Mouse (Mus musculus): ENCODE measurements around the gene Kdm2a. TPM values are rescaled to one million over a fixed set of nuclear protein-coding genes. Genes with fewer than 3 reads are reported as not detected.

Gene Kdm2a
- polyA plus RNA-seq, 1 experiment from 2014 or later: 42.1 TPM

Other genes with a start within 250 kb of the Kdm2a start
- gene Coro1b, start 249.7 kb downstream of the Kdm2a start, polyA plus RNA-seq (2015; fragmentation: Nextera tagmentation; extraction: Ambion mirVana): 143 and 145 TPM in 2 replicates
- 0.39 TPM in 1 of 2 replicates, not detected in the other for gene Ptprcap, start 244.7 kb downstream of the Kdm2a start, polyA plus RNA-seq (2015; fragmentation: Nextera tagmentation; extraction: Ambion mirVana)
- gene Rps6kb2, start 234.9 kb downstream of the Kdm2a start, polyA plus RNA-seq (2015; fragmentation: Nextera tagmentation; extraction: Ambion mirVana): 52.6 and 59.8 TPM in 2 replicates
- 2.8 and 4.1 TPM in 2 replicates for gene Carns1, start 222.8 kb downstream of the Kdm2a start, polyA plus RNA-seq (2015; fragmentation: Nextera tagmentation; extraction: Ambion mirVana)
- 0.29 and 0.42 TPM in 2 replicates for gene Tbc1d10c, start 207.0 kb downstream of the Kdm2a start, polyA plus RNA-seq (2015; fragmentation: Nextera tagmentation; extraction: Ambion mirVana)
- 551 and 574 TPM in 2 replicates for gene Ppp1ca, start 206.2 kb downstream of the Kdm2a start, polyA plus RNA-seq (2015; fragmentation: Nextera tagmentation; extraction: Ambion mirVana)
- 22.6 and 26.1 TPM in 2 replicates for gene Rad9a, start 196.6 kb downstream of the Kdm2a start, polyA plus RNA-seq (2015; fragmentation: Nextera tagmentation; extraction: Ambion mirVana)
- gene Clcf1, start 184.0 kb downstream of the Kdm2a start, polyA plus RNA-seq (2015; fragmentation: Nextera tagmentation; extraction: Ambion mirVana): 0.40 and 0.49 TPM in 2 replicates
- not detected in 2 replicates for gene AC109138.7, start 183.9 kb downstream of the Kdm2a start, polyA plus RNA-seq (2015; fragmentation: Nextera tagmentation; extraction: Ambion mirVana)
- gene Pold4, start 166.4 kb downstream of the Kdm2a start, polyA plus RNA-seq (2015; fragmentation: Nextera tagmentation; extraction: Ambion mirVana): 19.6 and 21.9 TPM in 2 replicates
- gene Ssh3, start 129.1 kb downstream of the Kdm2a start, polyA plus RNA-seq (2015; fragmentation: Nextera tagmentation; extraction: Ambion mirVana): 7.2 and 11.8 TPM in 2 replicates
- 24.0 and 38.6 TPM in 2 replicates for gene Ankrd13d, start 115.1 kb downstream of the Kdm2a start, polyA plus RNA-seq (2015; fragmentation: Nextera tagmentation; extraction: Ambion mirVana)
- 20.6 and 28.1 TPM in 2 replicates for gene Grk2, start 92.1 kb downstream of the Kdm2a start, polyA plus RNA-seq (2015; fragmentation: Nextera tagmentation; extraction: Ambion mirVana)
- gene Rhod, start 41.1 kb upstream of the Kdm2a start, polyA plus RNA-seq (2015; fragmentation: Nextera tagmentation; extraction: Ambion mirVana): 5.3 and 5.7 TPM in 2 replicates
- gene Syt12, start 79.2 kb upstream of the Kdm2a start, polyA plus RNA-seq (2015; fragmentation: Nextera tagmentation; extraction: Ambion mirVana): 1.8 and 2.2 TPM in 2 replicates
- gene 2010003K11Rik, start 100.3 kb upstream of the Kdm2a start, polyA plus RNA-seq (2015; fragmentation: Nextera tagmentation; extraction: Ambion mirVana): not detected in 2 replicates
- gene Pcx, start 112.2 kb upstream of the Kdm2a start, polyA plus RNA-seq (2015; fragmentation: Nextera tagmentation; extraction: Ambion mirVana): 30.6 and 33.3 TPM in 2 replicates
- 8.9 and 9.2 TPM in 2 replicates for gene Lrfn4, start 217.4 kb upstream of the Kdm2a start, polyA plus RNA-seq (2015; fragmentation: Nextera tagmentation; extraction: Ambion mirVana)
- gene Rce1, start 227.4 kb upstream of the Kdm2a start, polyA plus RNA-seq (2015; fragmentation: Nextera tagmentation; extraction: Ambion mirVana): 53.8 and 59.0 TPM in 2 replicates